In the genomic region with DNA sequence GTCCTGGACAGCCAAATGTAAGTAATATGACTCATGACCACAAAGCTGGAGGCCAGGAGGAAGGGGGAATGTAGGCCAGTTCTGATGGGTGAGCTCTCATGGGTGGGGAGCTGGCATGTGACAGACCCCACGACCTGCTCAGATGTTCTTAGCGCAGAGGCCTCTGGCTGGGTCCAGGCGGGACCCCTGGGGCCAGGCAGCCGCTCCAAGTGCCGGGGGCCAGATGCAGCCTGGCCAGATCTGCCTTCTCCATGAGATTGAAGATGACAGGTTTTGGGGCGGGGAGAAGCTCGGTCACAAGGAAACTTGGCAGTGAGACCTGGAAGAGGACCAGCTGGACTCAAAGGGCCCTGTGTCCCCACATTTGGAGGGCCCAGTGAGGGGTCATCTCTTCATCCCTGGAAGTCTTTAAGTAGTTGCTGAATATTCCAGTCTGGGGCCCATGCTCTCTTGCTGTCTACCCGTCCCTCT, we compare ENCODE assay signal across 8 mouse cellular contexts.
A peak's percentile ranks its signal among the peaks of the same experiment; 100 is the strongest.
DNase-seq lines count a peak whose midpoint lies in the region; ATAC-seq and TF ChIP-seq lines count a peak whose summit lies in the region.
"Had no signal": no experiment of that assay in that cellular context is flagged by ENCODE, and none has a peak within 500 bp of the region (broad histone marks: within the 10 kb centered on the region; RNA-seq: fewer than 3 reads in every experiment).

No protein-coding gene starts in this region.

- peaks cover 23% of the 10 kb centered on the region for H3K4me1 ChIP-seq in embryonic facial prominence, embryonic 15.5 days
- peaks cover 67% of the 10 kb centered on the region for H3K4me1 ChIP-seq in hindbrain, embryonic 12.5 days
- H3K4me1 ChIP-seq in olfactory bulb, adult 2 months (ENCODE audit: control insufficient read depth, insufficient read depth, low read length), result peaks cover 21% of the 10 kb centered on the region

- H3K9me3 ChIP-seq in embryonic facial prominence, embryonic 15.5 days (replicated peaks), result no peaks in the 10 kb centered on the region
- H3K9me3 ChIP-seq in hindbrain, embryonic 12.5 days (replicated peaks), result no peaks in the 10 kb centered on the region

- no peaks in the 10 kb centered on the region for H3K36me3 ChIP-seq in embryonic facial prominence, embryonic 15.5 days
- no peaks in the 10 kb centered on the region for H3K36me3 ChIP-seq in hindbrain, embryonic 12.5 days

- peak; percentile 44 for DNase-seq in right cerebral cortex, postnatal 4 days
- no peak for DNase-seq in right cerebral cortex, postnatal 36 days (ENCODE audit: low spot score in 2 of 2)
- no peak for DNase-seq in spleen, adult 12 weeks (ENCODE audit: low spot score)
- no peak for DNase-seq in kidney, postnatal 36 days

- no peak overlapping the region for H3K9ac ChIP-seq in embryonic facial prominence, embryonic 15.5 days
- H3K9ac ChIP-seq in hindbrain, embryonic 12.5 days, result no peak overlapping the region

- no peak overlapping the region for H3K4me2 ChIP-seq in embryonic facial prominence, embryonic 15.5 days (replicated peaks)
- no peak overlapping the region for H3K4me2 ChIP-seq in hindbrain, embryonic 12.5 days (replicated peaks)

- peak overlapping the region; percentile 13 for H3K27ac ChIP-seq in embryonic facial prominence, embryonic 15.5 days (replicated peaks)
- H3K27ac ChIP-seq in hindbrain, embryonic 12.5 days, result peak overlapping the region; percentile 90; the same call in 1 of the 2 replicates
- 0 out of 2 replicates have a peak overlapping the region, but pooled peaks have one; percentile 9 for H3K27ac ChIP-seq in olfactory bulb, adult 2 months (ENCODE audit: insufficient read depth, low read depth, low read length)
- H3K27ac ChIP-seq: kidney, postnatal 0 days had no signal

- TF ChIP-seq POLR2A in olfactory bulb, adult 2 months (IDR thresholded peaks at IDR 0.05; ENCODE audit: insufficient read depth, low read depth, low read length), result no peak

- no peak for TF ChIP-seq CTCF in olfactory bulb, adult 2 months (IDR thresholded peaks at IDR 0.05; ENCODE audit: insufficient read depth, low read depth, low read length)

- WGBS in embryonic facial prominence, embryonic 15.5 days, result 38% methylated on average over 8 of the region's 8 CpGs
- WGBS in hindbrain, embryonic 12.5 days, result 46% methylated on average over 8 of the region's 8 CpGs
- 27% methylated on average over 8 of the region's 8 CpGs for WGBS in olfactory bulb, adult 2 months

- H3K4me3 ChIP-seq in embryonic facial prominence, embryonic 15.5 days (replicated peaks), result no peak overlapping the region
- no peak overlapping the region for H3K4me3 ChIP-seq in hindbrain, embryonic 12.5 days
- H3K4me3 ChIP-seq in olfactory bulb, adult 2 months (ENCODE audit: insufficient read depth, low read depth, low read length), result no peak overlapping the region

- no peaks in the 10 kb centered on the region for H3K27me3 ChIP-seq in embryonic facial prominence, embryonic 15.5 days
- no peaks in the 10 kb centered on the region for H3K27me3 ChIP-seq in hindbrain, embryonic 12.5 days

- peak; percentile 56; the same call in 1 of the 2 replicates for ATAC-seq in embryonic facial prominence, embryonic 15.5 days (ENCODE audit: insufficient number of reproducible peaks, low FRiP score, low TSS enrichment, low read depth)
- ATAC-seq in hindbrain, embryonic 12.5 days (ENCODE audit: low FRiP score), result no peak; the same call in 1 of the 2 replicates

Comparison
In these comparisons a context has a peak if more than half of its experiments do, and no peak if none do; other contexts are left out.
1. H3K27ac ChIP-seq: peak in every context shown above with its lines; median percentile 90 in hindbrain, embryonic 12.5 days; 13 in embryonic facial prominence, embryonic 15.5 days; 9 in olfactory bulb, adult 2 months.